Mouse (Mus musculus) forebrain, embryonic 15.5 days (tissue): ENCODE measurements around the gene Dhcr7. TPM values are rescaled to one million over a fixed set of nuclear protein-coding genes. Genes with fewer than 3 reads are reported as not detected.
A peak's percentile ranks its signal among the peaks of the same experiment; 100 is the strongest.

ENCODE experiments used
- ATAC-seq: fragments of 200-750 bp; cut with Nextera tagmentation; replicated peaks from 2 replicates; pipeline ENCODE4 v1.8.0; 2017; ENCODE audit warnings: mild to moderate bottlenecking, moderate TSS enrichment, moderate library complexity
- H3K27ac ChIP-seq: fragments of 300-500 bp; sonication (generic); replicated peaks from 2 replicates; pipeline ENCODE4 v1.5.1; 2015; ENCODE audit warnings: mild to moderate bottlenecking, inconsistent platforms
- H3K27me3 ChIP-seq: fragments of 300-500 bp; sonication (generic); 2 replicates; pipeline ENCODE4 v1.6.1; 2015; ENCODE audit warnings: inconsistent platforms
- H3K36me3 ChIP-seq: fragments of 300-500 bp; sonication (generic); 2 replicates; pipeline ENCODE4 v1.6.1; 2015; ENCODE audit warnings: mild to moderate bottlenecking, inconsistent platforms
- H3K4me1 ChIP-seq: fragments of 300-500 bp; sonication (generic); 2 replicates; pipeline ENCODE4 v1.6.1; 2015; ENCODE audit warnings: inconsistent platforms
- H3K4me2 ChIP-seq: fragments of 300-500 bp; sonication (generic); replicated peaks from 2 replicates; pipeline ENCODE4 v1.6.1; 2015; ENCODE audit warnings: mild to moderate bottlenecking, inconsistent platforms
- H3K4me3 ChIP-seq: fragments of 300-500 bp; sonication (generic); 2 replicates; pipeline ENCODE4 v1.5.1; 2015; ENCODE audit warnings: mild to moderate bottlenecking, inconsistent platforms
- H3K9ac ChIP-seq: fragments of 300-500 bp; sonication (generic); replicated peaks from 2 replicates; pipeline ENCODE4 v1.6.1; 2015; ENCODE audit warnings: mild to moderate bottlenecking, inconsistent platforms
- H3K9me3 ChIP-seq: fragments of 300-500 bp; sonication (generic); 2 replicates; pipeline ENCODE4 v1.6.1; 2016; ENCODE audit warnings: inconsistent platforms
- WGBS: fragments of 180-500 bp; shearing (Covaris S2); methylation state at CpG from one replicate; pipeline ENCODE4 v1.1.7; 2015; ENCODE audit warnings: mixed read lengths; 5-methylcytosine and 5-hydroxymethylcytosine counted together
- polyA plus RNA-seq: library from polyadenylated mRNA; unstranded; fragments of >200 nt; fragmentation: Nextera tagmentation; extraction: Ambion mirVana; gene quantifications from 2 replicates; pipeline ENCODE4 v1.2.1, GENCODE M21; 2015

The Dhcr7 gene
- polyA plus RNA-seq = 43.9 and 47.7 TPM in 2 replicates

GRCm38 (mm10) chr7:143822375-143823265, at the start of gene Dhcr7, which contains the start of gene Nadsyn1:
Gene Dhcr7 (plus strand): TSS chr7:143823145.
Gene Nadsyn1 (minus strand): TSS chr7:143822849.
- H3K4me2 ChIP-seq = peak within 1 kb of the TSS; percentile 75
- H3K36me3 ChIP-seq = 0 out of 2 replicates have a peak, but pooled peaks cover 3% of the 10 kb centered on the region
- peak within 1 kb of the TSS; percentile 64 for H3K9ac ChIP-seq
- H3K4me1 ChIP-seq = peaks cover 13% of the 10 kb centered on the region
- no peaks in the 10 kb centered on the region for H3K27me3 ChIP-seq
- H3K9me3 ChIP-seq = no peaks in the 10 kb centered on the region
- ATAC-seq = peak; percentile 98
- peak within 1 kb of the TSS; percentile 63 for H3K4me3 ChIP-seq
- H3K27ac ChIP-seq = peak within 1 kb of the TSS; percentile 71
- under 1% methylated on average over 40 of the region's 40 CpGs for WGBS

GRCm38 (mm10) chr7:143776137-143776536, 46.8 kb upstream of the Dhcr7 start:
- WGBS = 27% methylated on average over 3 of the region's 3 CpGs
- Histone ChIP-seq H3K27ac (no peak overlapping the region), H3K4me1 (no peaks in the 10 kb centered on the region), H3K4me2 (no peak overlapping the region), H3K9ac (no peak overlapping the region), H3K27me3 (no peaks in the 10 kb centered on the region), H3K9me3 (no peaks in the 10 kb centered on the region), H3K4me3 (no peak overlapping the region), H3K36me3 (no peaks in the 10 kb centered on the region)
- ATAC-seq = no peak

- H3K27ac ChIP-seq = no peak overlapping the region
- no peak overlapping the region for H3K4me2 ChIP-seq
- WGBS = 74% methylated on average over 2 of the region's 2 CpGs
- no peak overlapping the region for H3K4me3 ChIP-seq
- H3K36me3 ChIP-seq = no peaks in the 10 kb centered on the region
- no peak overlapping the region for H3K9ac ChIP-seq
- no peaks in the 10 kb centered on the region for H3K27me3 ChIP-seq
- H3K9me3 ChIP-seq = no peaks in the 10 kb centered on the region
- no peak for ATAC-seq
- no peaks in the 10 kb centered on the region for H3K4me1 ChIP-seq
These were observed 45.6 kb upstream of the Dhcr7 start for GRCm38 (mm10) chr7:143777375-143777774.

- Histone ChIP-seq H3K9me3 (no peaks in the 10 kb centered on the region), H3K4me2 (peak overlapping the region; percentile 81), H3K27ac (peak overlapping the region; percentile 62), H3K36me3 (no peaks in the 10 kb centered on the region), H3K9ac (peak overlapping the region; percentile 58), H3K4me1 (peaks cover 16% of the 10 kb centered on the region), H3K27me3 (no peaks in the 10 kb centered on the region), H3K4me3 (peak overlapping the region; percentile 52)
- 12% methylated on average over 5 of the region's 6 CpGs for WGBS
- peak; percentile 65 for ATAC-seq
These were observed 39.5 kb upstream of the Dhcr7 start for GRCm38 (mm10) chr7:143783378-143783995.

GRCm38 (mm10) chr7:143783996-143784829, 38.7 kb upstream of the Dhcr7 start, which contains the start of gene Mrgpre:
Gene Mrgpre (minus strand): TSS chr7:143784500.
- no peaks in the 10 kb centered on the region for H3K27me3 ChIP-seq
- H3K27ac ChIP-seq = peak within 1 kb of the TSS; percentile 62
- peaks cover 16% of the 10 kb centered on the region for H3K4me1 ChIP-seq
- 4% methylated on average over 21 of the region's 21 CpGs for WGBS
- H3K9me3 ChIP-seq = no peaks in the 10 kb centered on the region
- no peaks in the 10 kb centered on the region for H3K36me3 ChIP-seq
- H3K4me2 ChIP-seq = peak within 1 kb of the TSS; percentile 81
- ATAC-seq = peak; percentile 89
- H3K4me3 ChIP-seq = peak within 1 kb of the TSS; percentile 52
- H3K9ac ChIP-seq = peak within 1 kb of the TSS; percentile 58

GRCm38 (mm10) chr7:143792336-143792985, 30.5 kb upstream of the Dhcr7 start:
- Histone ChIP-seq H3K36me3 (peaks cover 12% of the 10 kb centered on the region; the same call in 1 of the 2 replicates), H3K4me3 (no peak overlapping the region), H3K4me2 (no peak overlapping the region), H3K9ac (no peak overlapping the region), H3K4me1 (no peaks in the 10 kb centered on the region), H3K27ac (no peak overlapping the region), H3K27me3 (no peaks in the 10 kb centered on the region), H3K9me3 (no peaks in the 10 kb centered on the region)
- 78% methylated on average over 6 of the region's 6 CpGs for WGBS
- no peak for ATAC-seq

- WGBS = 61% methylated on average over 4 of the region's 4 CpGs
- no peaks in the 10 kb centered on the region for H3K4me1 ChIP-seq
- H3K4me2 ChIP-seq = no peak overlapping the region
- H3K9me3 ChIP-seq = no peaks in the 10 kb centered on the region
- H3K9ac ChIP-seq = no peak overlapping the region
- no peak overlapping the region for H3K27ac ChIP-seq
- no peaks in the 10 kb centered on the region for H3K27me3 ChIP-seq
- peaks cover 17% of the 10 kb centered on the region; the same call in 1 of the 2 replicates for H3K36me3 ChIP-seq
- no peak for ATAC-seq
- no peak overlapping the region for H3K4me3 ChIP-seq
These were observed 29.8 kb upstream of the Dhcr7 start for GRCm38 (mm10) chr7:143793121-143793520.

GRCm38 (mm10) chr7:143798783-143799182, 24.2 kb upstream of the Dhcr7 start:
- Histone ChIP-seq H3K9ac (no peak overlapping the region), H3K36me3 (peaks cover 31% of the 10 kb centered on the region; the same call in 1 of the 2 replicates), H3K4me3 (no peak overlapping the region), H3K27ac (no peak overlapping the region), H3K4me1 (no peaks in the 10 kb centered on the region), H3K27me3 (no peaks in the 10 kb centered on the region), H3K9me3 (no peaks in the 10 kb centered on the region), H3K4me2 (no peak overlapping the region)
- WGBS = 91% methylated on average over 4 of the region's 4 CpGs
- ATAC-seq = no peak

GRCm38 (mm10) chr7:143800770-143801169, 22.2 kb upstream of the Dhcr7 start:
- H3K9ac ChIP-seq = no peak overlapping the region
- ATAC-seq = no peak
- H3K36me3 ChIP-seq = peaks cover 30% of the 10 kb centered on the region; the same call in 1 of the 2 replicates
- H3K4me1 ChIP-seq = no peaks in the 10 kb centered on the region
- no peaks in the 10 kb centered on the region for H3K27me3 ChIP-seq
- no peak overlapping the region for H3K4me2 ChIP-seq
- WGBS = 97% methylated on average over 1 of the region's 1 CpGs
- no peaks in the 10 kb centered on the region for H3K9me3 ChIP-seq
- H3K27ac ChIP-seq = no peak overlapping the region
- no peak overlapping the region for H3K4me3 ChIP-seq

GRCm38 (mm10) chr7:143801195-143802065, 21.5 kb upstream of the Dhcr7 start:
- no peak overlapping the region for H3K27ac ChIP-seq
- no peak overlapping the region for H3K9ac ChIP-seq
- H3K27me3 ChIP-seq = no peaks in the 10 kb centered on the region
- ATAC-seq = no peak
- H3K4me1 ChIP-seq = no peaks in the 10 kb centered on the region
- peaks cover 23% of the 10 kb centered on the region; the same call in 1 of the 2 replicates for H3K36me3 ChIP-seq
- no peaks in the 10 kb centered on the region for H3K9me3 ChIP-seq
- whole genome bisulfite sequencing = 86% methylated on average over 8 of the region's 8 CpGs
- no peak overlapping the region for H3K4me2 ChIP-seq
- H3K4me3 ChIP-seq = no peak overlapping the region
